Mouse (Mus musculus): Measurements from ENCODE around the gene E130208F15Rik.

E130208F15Rik gene

GRCm38 (mm10) chr7:30363344-30363738, 41.8 kb downstream of the E130208F15Rik start:
- in situ Hi-C loops (cut with MboI; ENCODE audit: low pct_unique_long_range_greater_than_20kb in 1 of 2, low sequenced_read_pairs in 2 of 2, unreplicated experiment in 1 of 2), result no loop called here

GRCm38 (mm10) chr7:30367466-30367865, 45.9 kb downstream of the E130208F15Rik start:
- in situ Hi-C loops (cut with MboI; ENCODE audit: low pct_unique_long_range_greater_than_20kb in 1 of 2, low sequenced_read_pairs in 2 of 2, unreplicated experiment in 1 of 2), result no loop called here

All from mouse embryonic stem cell (cell line).